Mouse (Mus musculus): ENCODE measurements around the gene G3bp1. TPM values are rescaled to one million over a fixed set of nuclear protein-coding genes. Genes with fewer than 3 reads are reported as not detected.

G3bp1 gene
- total RNA-seq (2017), result 54.8 to 59.5 TPM (median 56.4 TPM) in 3 replicates

DNA sequence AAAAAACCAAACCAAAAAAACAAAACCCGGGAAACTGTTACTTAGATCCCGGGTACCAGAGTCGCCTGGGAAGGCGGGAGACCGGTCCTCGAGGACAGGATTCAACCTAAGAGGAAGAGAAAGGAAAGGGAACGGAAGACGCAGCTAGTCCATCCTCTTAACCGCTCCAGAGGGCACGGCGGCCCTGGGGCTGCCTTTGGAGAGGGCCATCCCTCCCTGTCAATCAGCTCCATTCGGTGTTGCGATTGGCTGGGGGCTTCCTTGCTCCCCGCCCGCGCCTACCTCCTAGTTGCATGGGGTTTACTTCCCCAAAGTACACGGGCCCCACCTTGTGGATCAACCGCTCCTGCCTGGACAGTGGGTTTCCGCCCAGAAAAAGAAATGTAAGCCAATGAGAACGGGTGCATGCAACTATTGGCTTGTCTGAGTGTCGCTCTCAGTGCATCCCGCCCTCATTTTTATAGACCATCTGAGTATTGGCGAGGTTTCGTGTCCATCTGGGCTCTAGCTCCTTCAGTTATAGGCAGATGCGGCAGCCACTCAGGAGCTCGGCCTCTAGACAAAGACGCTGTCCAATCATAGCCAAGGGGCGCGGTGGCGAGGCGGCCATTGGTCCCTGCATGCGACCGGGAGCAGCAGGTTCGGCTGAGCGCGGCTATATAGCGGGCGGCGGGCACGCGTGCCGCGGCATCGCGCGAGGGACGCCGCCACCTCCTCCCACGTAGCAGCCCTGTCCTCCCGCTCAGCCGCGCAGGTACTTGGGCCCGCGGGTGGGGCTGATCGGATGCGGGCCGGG, at the start of gene G3bp1:
TSS of gene G3bp1 (plus strand) at position 638 of the 796 bp plus-strand sequence.
- peak; percentile 94 for ATAC-seq (replicated peaks; ENCODE audit: insufficient number of reproducible peaks, low FRiP score, low TSS enrichment, poor library complexity, severe bottlenecking)

DNA sequence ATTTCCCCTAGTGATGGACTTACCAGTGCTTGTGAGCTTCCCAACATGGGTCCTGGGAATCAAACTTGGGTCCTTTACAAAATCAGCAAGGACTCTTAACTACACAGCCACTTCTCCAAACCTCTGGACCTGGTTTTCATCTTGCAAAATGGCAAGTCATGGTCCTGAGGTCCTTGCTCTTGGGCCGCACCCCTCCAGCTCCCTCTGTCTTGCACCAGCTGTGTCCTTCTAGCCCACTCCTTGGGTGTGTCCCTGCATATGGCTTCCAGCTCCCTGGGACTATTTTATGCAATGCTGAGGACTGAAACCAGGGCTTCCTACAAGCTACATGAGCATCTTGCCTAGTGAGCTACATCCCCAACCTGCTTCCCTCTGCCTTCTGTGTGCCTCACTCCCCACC, 46.5 kb upstream of the G3bp1 start, which contains the start of gene Sparc:
TSS of gene Sparc (minus strand) at position 206 of the 400 bp plus-strand sequence.
- no peak for ATAC-seq (replicated peaks; ENCODE audit: insufficient number of reproducible peaks, low FRiP score, low TSS enrichment, poor library complexity, severe bottlenecking)

GRCm38 (mm10) chr11:55423756-55424155, 45.7 kb upstream of the G3bp1 start:
- no peak for ATAC-seq (replicated peaks; ENCODE audit: insufficient number of reproducible peaks, low FRiP score, low TSS enrichment, poor library complexity, severe bottlenecking)

DNA sequence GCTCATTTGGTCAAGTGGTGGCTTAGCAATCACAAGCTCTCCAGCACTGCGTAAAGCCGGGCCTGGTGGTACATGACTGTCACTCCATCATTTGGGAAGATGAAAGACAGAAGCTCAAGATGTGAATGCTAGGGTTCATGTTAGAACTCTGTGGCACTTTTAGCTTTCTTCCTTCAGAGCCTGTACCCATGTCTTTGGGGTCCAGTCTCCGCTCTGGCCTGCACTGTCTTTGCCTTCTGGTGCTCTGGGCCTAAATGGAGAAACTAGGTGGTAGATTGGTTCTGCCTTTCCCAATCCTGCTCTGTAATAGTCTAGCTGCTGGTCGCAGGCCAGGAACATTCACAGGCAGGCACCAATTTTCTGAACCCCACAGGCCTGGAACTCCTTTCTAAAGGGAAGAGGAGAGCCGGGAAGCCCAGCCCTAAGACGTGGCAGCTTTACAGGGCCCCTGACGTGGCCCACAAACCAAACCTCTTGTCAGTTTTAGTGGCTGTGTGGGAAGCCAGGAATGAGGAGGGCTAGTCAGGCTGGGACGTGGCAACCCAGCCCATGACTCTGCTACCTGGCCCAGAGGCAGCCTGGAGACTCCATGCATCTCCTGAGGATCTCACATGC, 44.6 kb upstream of the G3bp1 start:
- no peak for ATAC-seq (replicated peaks; ENCODE audit: insufficient number of reproducible peaks, low FRiP score, low TSS enrichment, poor library complexity, severe bottlenecking)

GRCm38 (mm10) chr11:55428186-55429012, 41.1 kb upstream of the G3bp1 start:
- ATAC-seq (replicated peaks; ENCODE audit: insufficient number of reproducible peaks, low FRiP score, low TSS enrichment, poor library complexity, severe bottlenecking), result no peak

DNA sequence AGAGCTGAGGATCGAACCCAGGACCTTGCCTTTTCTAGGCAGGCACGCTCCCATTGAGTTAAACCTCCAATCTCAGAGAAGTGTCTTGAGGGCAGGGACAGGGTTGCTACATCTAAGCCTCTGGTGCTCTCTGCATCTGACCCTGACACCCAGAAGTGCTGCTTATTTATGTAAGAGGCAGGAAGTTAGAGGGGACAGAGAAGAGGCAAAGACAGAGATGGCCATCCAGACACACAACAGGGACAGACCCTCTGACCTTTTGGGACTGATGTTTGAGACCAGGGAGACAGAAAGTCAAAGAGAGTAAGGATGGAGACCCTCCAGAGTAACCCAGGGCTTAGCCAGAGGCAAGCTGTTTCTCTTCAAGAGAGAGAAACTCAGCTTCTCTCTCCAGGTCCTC, 39.5 kb upstream of the G3bp1 start:
- no peak for ATAC-seq (replicated peaks; ENCODE audit: insufficient number of reproducible peaks, low FRiP score, low TSS enrichment, poor library complexity, severe bottlenecking)

GRCm38 (mm10) chr11:55432981-55433380, 36.5 kb upstream of the G3bp1 start:
- ATAC-seq (replicated peaks; ENCODE audit: insufficient number of reproducible peaks, low FRiP score, low TSS enrichment, poor library complexity, severe bottlenecking), result peak; percentile 66

- ATAC-seq (replicated peaks; ENCODE audit: insufficient number of reproducible peaks, low FRiP score, low TSS enrichment, poor library complexity, severe bottlenecking), result no peak
Measured at GRCm38 (mm10) chr11:55436089-55436488, 33.4 kb upstream of the G3bp1 start.

- ATAC-seq (replicated peaks; ENCODE audit: insufficient number of reproducible peaks, low FRiP score, low TSS enrichment, poor library complexity, severe bottlenecking), result no peak
Measured at GRCm38 (mm10) chr11:55438031-55438430, 31.5 kb upstream of the G3bp1 start.

GRCm38 (mm10) chr11:55439718-55440117, 29.8 kb upstream of the G3bp1 start:
- ATAC-seq (replicated peaks; ENCODE audit: insufficient number of reproducible peaks, low FRiP score, low TSS enrichment, poor library complexity, severe bottlenecking), result no peak

DNA sequence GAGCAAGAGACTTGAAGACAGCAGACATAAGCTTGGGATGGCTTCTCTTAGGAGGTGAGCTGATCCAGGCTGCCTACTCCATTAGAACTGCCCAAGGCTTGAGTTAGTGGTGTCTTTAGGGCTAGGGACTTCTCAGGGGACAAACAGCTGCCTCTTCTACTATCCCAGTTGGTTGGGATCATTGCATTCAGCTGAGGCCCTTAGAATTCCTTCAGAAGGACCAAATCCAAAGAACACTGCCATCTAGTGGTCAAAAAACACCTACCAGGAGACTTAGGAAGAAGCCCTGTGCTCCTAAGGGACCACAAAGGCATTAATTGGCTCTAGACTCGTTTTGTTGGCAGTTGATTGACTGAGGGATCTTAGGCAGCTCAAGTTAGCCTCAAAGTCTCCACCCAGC, 24.7 kb upstream of the G3bp1 start:
- ATAC-seq (replicated peaks; ENCODE audit: insufficient number of reproducible peaks, low FRiP score, low TSS enrichment, poor library complexity, severe bottlenecking), result 0 out of 2 replicates have a peak, but pooled peaks have one; percentile 28

DNA sequence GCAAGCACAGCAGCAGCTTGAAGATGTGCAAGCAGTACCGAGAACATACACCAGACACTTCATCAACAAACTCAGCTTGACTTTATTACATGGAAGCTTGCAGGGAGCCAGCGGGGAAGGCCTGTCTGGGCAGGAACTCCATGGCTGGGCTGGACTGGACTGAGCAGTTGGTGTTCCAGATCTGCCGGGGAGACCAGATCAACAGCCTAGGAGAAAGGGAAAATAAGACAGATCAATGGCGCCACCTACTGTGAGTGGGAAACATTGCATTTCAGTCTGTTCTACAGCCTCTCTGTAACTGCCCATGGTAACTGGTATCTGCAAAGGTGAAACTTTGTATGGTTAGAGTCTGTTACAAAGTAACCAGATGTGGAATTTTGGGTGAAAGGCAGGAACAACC, 22.9 kb upstream of the G3bp1 start:
- ATAC-seq (replicated peaks; ENCODE audit: insufficient number of reproducible peaks, low FRiP score, low TSS enrichment, poor library complexity, severe bottlenecking), result peak; percentile 45

- ATAC-seq (replicated peaks; ENCODE audit: insufficient number of reproducible peaks, low FRiP score, low TSS enrichment, poor library complexity, severe bottlenecking), result no peak
Measured at GRCm38 (mm10) chr11:55449531-55449930, 20.0 kb upstream of the G3bp1 start.

DNA sequence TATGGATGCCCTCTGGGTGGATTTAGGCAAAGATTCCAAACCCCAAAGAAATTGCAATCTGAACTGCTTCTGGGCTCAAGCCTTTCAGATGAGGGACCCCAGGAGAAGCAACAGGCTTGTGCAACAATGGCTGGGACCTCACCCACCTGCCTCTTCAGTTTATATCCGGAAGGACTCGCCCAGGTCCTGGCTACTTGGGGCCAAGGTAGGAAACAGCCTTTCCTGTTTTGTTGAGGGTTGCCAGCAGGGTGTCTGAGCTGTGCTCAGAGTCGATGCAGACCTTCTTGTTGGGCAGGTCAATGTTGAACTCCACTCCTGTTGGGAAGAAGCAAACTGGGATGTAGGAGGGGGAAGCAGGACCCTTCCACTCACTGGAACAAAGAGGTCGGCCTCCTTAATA, 19.2 kb upstream of the G3bp1 start:
- ATAC-seq (replicated peaks; ENCODE audit: insufficient number of reproducible peaks, low FRiP score, low TSS enrichment, poor library complexity, severe bottlenecking), result no peak

DNA sequence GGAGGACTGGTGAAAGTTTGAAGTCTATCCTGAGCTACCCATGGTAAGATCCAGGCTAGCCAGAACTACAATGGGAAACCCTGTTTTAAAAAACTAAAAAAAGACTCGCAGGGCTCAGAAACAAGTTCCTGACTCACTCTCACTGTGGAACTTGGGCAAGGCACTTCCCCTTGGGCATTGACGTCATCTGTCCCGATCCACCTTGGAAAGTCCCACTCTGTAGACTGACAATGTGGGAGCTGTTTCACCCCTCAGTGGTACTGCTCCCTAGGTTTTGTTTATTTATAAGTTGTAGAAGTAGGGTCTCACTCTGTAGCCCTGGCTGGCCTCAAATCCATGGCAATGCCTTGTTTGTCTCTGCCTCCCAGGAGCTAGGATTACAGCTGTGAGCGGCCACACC, 15.8 kb upstream of the G3bp1 start:
- peak; percentile 41 for ATAC-seq (replicated peaks; ENCODE audit: insufficient number of reproducible peaks, low FRiP score, low TSS enrichment, poor library complexity, severe bottlenecking)

GRCm38 (mm10) chr11:55455166-55455565, 14.3 kb upstream of the G3bp1 start:
- no peak for ATAC-seq (replicated peaks; ENCODE audit: insufficient number of reproducible peaks, low FRiP score, low TSS enrichment, poor library complexity, severe bottlenecking)

DNA sequence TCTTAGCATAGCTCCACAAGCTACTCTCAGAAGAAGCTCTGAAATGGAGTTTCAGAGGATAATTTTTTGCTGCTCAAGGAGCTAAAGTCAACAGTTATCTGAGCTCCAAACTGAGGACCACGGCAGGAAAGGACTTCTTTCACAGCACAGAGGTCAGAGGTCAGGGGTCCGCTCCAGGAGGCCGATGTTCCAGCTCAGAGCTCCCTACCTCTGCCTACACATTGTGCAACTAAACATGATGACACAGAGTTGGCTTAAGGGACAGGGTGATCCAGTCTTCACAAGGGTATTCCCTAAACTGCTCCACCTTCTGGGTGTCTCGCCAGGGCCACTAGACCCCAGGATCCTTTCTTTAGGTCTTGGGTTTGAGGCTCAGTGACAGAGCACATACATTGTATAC, 11.0 kb upstream of the G3bp1 start:
- no peak for ATAC-seq (replicated peaks; ENCODE audit: insufficient number of reproducible peaks, low FRiP score, low TSS enrichment, poor library complexity, severe bottlenecking)

- no peak for ATAC-seq (replicated peaks; ENCODE audit: insufficient number of reproducible peaks, low FRiP score, low TSS enrichment, poor library complexity, severe bottlenecking)
Measured at GRCm38 (mm10) chr11:55459850-55460558, 9.5 kb upstream of the G3bp1 start.

GRCm38 (mm10) chr11:55460559-55461018, 8.9 kb upstream of the G3bp1 start:
- ATAC-seq (replicated peaks; ENCODE audit: insufficient number of reproducible peaks, low FRiP score, low TSS enrichment, poor library complexity, severe bottlenecking), result no peak
